Mouse (Mus musculus) spleen, embryonic (tissue): ENCODE data around the gene Tmem252.
"Not testable (repeated sequence)": the region's sequence is repeated elsewhere in the genome, so short reads cannot be mapped to it uniquely, and the experiment has no call there.

Source experiments
- CTCF ChIA-PET: fragments of 350-600 bp; sonication (Branson Sonifier 250); formaldehyde crosslinking; loops from one replicate; lab custom pipeline; 2022; lab: Charles Lee

Tmem252 gene

DNA sequence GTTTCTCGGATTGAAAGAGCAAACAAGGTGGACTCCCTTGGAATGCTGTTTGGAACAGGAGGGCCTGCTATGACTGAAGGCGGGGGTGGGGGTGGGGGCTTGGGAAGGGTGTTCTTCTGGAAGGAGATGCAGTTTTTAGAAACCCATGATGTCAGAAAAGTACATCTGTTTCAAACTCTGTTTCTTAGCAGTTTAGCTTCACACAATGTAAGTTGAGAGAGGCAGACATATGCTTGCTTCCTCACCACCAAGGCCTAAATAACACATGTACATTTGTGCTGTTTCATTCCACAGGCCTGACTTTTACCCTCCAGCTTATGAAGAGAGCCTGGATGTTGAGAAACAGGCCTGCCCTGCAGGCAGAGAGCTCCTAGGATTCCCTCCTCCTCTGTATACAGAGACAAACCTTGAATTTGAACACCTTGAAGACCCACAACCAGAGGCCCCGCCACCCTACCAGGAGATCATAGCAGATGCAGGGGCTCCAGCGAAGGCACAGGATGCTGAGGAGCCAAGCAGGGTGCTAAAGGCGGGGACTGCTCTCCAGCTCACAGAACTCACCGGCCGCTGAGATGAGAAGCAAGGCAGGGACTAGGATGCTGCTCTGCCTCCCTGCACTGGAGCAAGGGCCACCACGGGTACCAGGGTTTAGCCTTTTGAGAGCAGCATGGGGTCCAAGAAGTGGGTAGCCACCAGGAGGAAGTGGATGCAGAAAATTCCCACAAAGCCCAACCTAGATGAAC is 3.6 kb downstream of the Tmem252 start:
- CTCF ChIA-PET = no interaction called here

DNA sequence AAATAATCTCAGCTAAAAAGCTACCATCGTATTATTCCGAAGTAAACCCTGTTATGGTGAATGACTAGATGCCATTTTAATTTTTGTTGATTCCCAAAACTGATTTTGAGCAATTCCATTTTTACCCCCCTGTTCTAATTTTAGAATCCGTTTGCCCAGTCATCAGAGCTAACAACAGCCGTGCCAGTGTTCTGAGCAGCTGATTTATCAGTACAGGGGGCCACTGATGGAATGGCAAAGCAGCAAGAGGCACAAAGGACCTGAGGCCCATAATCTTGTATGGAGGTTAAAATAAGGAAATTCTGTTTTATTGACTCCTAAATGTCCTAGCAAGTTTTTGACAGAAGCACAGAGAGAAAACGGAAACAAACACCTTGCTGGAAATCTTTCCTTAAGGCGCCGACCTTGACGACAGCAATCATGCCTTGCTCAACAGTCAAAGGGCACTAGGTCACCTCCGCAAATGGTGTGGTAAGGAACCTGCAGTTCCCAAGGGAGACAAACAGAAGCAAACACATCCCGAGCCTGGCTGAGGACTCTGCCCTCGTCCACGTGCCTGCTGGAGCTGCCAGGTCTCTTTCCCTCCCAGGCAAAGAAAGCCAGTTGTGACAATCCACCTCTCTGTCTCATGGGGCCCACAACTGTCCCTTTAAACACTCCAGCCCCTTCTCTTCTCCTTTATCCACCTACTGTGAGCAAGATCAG is 9.4 kb downstream of the Tmem252 start:
- CTCF ChIA-PET = no interaction called here

DNA sequence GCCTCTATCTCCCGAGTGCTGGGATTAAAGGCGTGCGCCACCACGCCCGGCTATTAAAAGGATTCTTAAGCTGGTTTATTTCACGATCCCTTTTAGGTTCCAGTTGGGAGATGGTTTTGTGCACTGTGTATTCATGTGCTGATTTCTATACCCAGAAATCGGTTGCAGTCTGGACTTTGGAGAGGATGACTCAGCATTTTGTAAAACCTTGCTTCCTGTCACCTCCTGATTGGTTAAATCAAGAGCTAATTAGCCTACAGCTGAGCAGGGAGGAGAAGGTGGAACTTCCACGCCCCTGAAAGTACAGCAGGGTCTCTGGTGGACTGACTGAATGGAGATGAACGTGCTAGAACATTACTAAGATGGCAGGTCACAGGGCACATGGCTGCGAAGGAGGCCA is 12.6 kb downstream of the Tmem252 start:
- CTCF ChIA-PET = no interaction called here

DNA sequence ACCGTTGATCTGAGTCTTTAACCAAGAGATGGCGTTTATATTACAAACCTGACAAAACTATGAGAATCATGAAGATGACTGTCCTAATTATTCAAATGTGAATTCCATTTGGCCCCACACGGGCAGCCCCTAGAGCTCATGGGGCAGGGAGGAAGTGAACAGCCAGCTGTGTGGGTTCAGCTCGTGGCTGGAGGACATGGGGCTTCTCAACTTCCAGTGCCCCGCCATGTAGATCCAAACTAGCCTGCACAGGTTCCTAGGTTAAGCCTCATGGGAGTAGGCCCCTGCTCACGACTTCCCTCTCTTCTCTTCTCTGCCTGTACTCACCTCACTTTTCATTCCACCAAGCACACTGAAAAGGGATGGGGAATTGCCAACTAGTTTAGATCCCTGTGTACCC is 14.5 kb downstream of the Tmem252 start:
- CTCF ChIA-PET = no interaction called here

DNA sequence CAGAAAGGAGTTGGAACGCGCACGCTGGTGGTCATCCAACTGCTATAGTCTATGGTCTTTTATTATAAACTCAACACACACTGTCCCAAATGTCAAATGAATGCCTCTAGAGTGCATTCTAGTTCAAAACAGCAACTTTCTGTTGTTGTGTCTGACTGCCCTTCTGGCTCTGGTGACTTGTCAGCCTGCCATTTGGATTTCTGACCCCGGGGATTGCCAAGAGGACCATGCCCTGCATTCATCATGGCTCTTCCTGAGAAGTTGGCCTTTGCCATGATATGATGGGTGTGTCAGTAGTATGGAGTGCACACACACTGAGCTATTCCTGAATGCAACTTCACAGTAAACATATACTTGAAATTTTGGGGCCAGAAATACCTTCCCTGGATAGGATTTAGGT is 15.7 kb downstream of the Tmem252 start:
- CTCF ChIA-PET = no interaction called here

DNA sequence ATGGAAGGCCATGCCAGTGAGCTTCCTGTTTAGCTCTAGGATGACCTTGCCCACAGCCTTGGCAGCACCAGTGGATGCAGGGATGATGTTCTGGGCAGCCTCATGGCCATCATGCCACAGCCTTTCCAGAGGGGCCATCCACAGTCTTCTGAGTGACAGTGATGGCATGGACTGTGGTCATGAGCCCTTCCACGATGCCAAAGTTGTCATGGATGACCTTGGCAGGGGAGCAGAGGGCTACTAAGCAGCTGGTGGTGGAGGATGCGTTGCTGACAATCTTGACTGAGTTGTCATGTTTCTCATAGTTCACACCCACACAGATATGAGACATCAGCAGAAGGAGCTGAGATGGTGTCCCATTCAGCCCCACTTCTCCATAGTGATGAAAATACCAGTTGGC is 18.9 kb downstream of the Tmem252 start:
- CTCF ChIA-PET = no interaction called here

DNA sequence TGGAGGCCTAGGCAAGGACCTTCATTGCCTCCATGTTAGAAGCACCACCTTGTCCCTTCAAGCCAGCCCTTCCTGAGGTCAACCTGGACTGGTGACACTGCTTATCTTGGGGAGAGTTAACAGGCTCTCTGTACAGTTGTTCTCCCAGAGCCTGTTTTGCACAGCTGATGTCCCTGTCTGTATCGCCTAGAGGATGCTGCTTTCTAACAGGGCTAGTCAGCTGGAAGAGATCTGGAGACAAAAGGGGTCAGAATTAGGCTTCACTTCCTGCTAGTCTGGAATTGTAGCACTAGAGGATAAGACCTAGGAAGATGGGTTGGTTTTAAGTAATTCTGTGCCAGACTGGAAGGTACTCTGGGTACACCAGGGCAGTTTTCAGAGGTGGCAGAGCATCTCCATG is 24.1 kb downstream of the Tmem252 start:
- CTCF ChIA-PET = no interaction called here

DNA sequence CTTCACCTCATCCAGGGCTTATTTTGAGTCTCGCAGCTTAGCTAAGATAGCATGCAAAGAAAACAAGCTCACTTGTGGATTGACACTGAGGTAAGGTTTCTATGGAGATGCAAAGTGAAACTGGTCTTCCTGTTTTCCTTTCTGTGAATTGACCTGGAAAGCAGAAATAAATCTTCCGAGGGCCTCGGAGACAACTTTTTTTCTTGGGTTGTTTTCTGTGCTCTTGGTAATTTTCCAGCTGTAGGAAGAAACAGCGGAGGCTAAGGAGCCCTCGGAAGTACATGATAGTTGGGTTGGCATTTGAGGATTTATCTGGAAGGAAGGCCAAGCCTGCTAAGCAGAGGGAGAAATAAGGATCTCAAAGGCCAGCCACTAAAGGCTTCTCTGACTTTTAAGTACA is 24.8 kb downstream of the Tmem252 start:
- CTCF ChIA-PET = no interaction called here

DNA sequence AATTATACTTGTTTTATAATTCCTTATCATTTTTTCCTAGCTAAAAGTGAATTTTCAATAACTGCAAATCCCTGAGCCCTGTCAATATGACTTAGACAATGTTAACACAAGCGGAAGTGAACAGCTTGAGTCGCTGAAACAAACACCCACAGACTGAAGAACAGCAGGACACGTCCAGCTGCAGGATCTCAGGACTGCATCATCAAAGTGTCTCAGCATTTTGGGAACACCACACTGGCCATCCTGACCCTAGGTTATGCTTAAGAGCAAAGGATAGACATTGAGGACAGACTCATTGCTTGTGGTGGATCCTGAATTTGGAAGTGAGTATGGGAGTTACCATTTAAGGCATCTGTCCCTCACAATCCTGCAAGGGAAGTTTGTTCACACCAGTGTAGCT is 25.4 kb downstream of the Tmem252 start:
- CTCF ChIA-PET = no interaction called here

DNA sequence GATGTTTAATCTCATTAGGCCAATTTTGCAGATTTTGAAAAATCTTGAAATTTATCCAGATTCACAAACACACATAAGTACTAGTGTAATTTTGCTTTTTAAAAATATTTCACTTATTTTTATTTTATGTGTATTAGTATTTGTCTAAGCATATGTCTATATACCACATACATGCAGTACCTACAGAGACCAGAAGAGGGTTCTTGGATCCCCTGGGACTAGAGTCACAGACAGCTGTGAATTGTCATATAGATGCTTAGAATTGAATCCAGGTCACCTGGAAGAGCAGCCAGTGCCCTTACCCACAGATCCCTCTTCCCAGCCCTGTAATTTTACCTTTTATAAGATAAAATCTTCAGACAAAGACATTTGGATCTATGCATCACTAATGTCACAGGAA is 26.1 kb downstream of the Tmem252 start:
- CTCF ChIA-PET = no interaction called here

DNA sequence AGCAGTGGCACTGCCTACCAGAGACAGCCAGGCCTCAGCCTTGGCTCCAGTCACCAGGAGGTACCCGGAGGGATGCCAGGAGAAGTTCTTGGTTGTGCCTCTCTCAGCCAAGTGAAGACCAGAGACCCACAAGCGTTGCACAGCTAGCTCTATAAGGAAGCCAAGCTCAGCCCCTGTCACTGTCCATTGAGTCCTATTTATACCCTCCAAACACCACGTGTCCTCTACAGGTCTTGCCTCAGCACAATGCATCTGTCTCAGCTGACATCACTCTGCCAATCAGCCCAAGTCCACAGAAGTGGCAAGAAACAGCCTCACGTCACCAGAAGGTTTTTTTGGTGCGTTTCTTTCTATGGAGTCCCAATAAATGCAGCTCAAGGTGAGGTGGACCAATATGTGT is 26.9 kb downstream of the Tmem252 start:
- CTCF ChIA-PET = no interaction called here

DNA sequence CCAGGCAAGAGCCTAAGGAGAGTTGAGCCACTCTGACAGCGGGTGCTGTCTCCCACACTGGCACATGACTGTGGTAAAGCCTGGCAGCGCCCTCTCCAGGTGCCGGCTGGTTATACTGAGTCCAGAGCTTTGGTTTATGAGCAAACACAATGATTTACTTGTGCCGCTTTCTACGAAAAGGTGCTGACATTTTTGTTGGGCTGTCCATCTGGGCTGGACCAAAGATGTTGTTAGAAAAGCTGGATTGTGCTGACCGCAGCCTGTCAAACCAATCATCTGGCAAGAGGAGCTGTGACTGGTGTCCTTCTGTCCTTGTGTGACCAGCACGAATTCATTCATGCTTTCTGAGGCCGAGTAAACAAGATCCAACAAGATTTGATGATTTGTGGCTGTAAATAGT is 27.9 kb downstream of the Tmem252 start:
- CTCF ChIA-PET = no interaction called here

DNA sequence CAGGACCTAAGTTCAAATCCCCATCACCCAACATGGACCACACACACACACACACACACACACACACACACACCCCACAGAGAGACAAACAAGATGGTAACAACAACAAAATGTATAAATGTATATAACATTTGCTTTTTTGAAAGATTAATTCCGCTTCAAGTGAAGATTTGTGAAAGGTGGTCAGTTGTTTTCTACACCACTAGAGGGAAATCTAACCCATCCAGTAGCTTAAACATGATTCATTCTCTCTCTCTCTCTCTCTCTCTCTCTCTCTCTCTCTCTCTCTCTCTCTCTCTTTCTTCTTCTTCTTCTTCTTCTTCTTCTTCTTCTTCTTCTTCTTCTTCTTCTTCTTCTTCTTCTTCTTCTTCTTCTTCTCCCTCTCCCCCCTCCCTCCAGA is 29.4 kb downstream of the Tmem252 start:
- CTCF ChIA-PET = not testable (repeated sequence)

DNA sequence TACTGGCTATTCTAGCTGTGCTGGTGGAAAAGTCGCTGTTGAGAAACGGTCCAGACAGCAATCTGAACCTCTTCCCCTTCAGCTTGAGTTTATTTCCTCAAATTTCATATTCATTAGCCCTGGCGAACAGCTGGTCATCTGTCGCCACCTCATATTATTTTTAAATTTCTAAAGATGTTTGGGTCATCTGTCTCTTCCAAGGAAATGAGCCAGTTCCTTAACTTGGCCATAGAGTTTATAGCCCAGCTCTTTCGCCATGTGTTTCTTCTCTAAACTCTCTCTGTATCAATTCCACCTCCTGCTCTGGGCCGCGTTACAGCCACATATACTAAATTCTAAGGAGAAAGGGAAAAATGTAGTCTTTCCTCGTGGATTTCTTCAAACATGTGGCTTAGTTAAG is 29.9 kb downstream of the Tmem252 start:
- CTCF ChIA-PET = no interaction called here

DNA sequence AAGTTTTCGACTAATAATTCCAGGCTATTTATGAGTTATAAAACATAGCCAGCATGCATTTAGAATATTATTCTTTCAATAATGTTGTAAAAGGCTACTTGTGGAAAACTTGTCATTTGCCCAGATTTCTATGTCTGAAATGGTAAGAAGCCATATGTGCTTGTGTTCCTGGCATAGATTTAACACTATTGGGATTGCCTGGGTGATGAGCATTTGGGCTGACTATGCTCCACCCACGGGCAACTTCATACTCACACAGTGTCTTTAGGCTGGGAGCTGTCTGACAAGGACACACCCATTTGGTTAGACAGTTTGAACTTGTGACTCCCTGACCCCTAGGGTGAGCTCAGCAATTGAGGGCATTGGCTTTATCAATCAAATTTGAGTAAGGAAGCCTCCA is 30.5 kb downstream of the Tmem252 start:
- CTCF ChIA-PET = no interaction called here

DNA sequence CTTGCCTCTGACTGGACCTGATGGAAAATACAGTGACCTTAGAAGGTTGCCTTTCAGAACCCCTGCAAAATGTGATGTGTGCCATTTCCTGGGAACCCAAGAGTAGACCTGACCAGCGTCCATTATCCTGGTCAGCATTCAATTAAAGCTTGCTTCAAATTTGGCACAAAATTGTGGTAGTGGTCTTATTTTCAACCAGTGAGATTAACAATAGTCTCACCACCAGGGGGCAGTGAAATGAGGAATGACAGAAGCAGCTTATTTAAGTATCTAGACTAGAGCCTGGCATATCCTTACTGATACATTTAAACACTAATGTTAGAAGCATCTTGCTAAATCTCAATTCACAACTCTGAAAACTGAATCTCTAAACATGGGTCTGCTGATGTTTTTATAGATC is 31.6 kb downstream of the Tmem252 start:
- CTCF ChIA-PET = interaction anchor here (0.6 to 0.9 kb wide), 2 partner anchors 67 to 166 kb away, joined by 3 to 4 read pairs; no protein-coding TSS in a partner anchor

DNA sequence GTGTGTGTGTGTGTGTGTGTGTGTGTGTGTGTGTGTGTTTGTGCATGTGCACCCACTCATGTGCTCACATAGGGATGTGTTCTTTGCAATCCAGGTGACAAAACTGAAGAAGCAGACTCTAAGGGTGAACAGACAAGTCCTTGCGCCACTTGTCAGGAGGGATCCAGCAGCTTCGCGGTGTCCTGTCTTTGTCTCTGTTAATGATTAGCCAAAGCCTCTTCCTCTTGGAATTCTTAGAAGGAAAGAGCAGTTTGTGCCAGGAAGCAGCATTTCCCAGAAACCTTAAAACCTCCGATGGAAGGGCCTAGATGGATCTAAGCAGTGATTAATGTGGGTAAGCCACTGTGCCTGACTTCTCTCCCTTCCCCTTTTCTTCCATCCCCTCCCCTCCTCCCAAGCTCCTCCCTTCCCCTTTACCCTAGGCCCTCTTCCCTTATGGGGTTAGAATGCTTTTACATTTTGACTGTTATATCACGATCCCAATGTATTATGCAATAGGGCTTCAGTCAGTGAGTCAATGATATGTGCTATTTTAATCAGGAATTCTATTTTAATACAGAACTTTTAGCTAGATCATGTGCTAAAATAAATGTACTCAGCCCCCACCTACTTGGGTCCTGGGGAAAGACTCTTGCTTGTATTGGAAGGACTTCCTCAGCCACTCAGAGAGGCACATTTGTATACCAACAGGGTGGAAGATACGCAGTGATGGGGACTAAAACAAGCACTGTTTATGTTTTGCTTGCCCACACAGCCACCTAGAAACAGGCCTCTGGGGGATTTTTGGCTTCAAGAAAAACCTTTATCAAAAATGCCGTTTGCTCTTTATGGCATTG is 33.5 kb downstream of the Tmem252 start:
- CTCF ChIA-PET = interaction anchor here (0.5 to 0.6 kb wide), 2 partner anchors 79 to 505 kb away, joined by 6 to 15 read pairs; no protein-coding TSS in a partner anchor

DNA sequence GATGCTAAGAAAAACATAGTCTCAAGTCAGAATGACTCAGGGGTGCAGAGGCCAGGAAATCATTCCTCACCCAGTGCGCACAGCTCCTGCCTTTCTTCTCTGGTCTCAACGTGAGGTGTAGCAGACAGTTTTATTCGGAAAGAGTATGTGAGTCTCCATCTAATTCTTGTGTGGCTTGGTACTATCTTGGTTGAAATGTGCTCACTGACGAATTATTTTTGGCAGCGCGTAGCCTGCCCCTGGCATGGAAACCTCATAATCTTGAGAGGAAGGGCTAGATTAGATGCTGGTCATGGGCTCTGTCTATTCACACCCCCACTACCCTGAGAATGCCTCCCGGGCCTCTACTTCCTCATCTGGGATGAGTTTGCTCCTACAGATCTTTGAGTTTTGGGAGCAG is 34.2 kb downstream of the Tmem252 start:
- CTCF ChIA-PET = no interaction called here

DNA sequence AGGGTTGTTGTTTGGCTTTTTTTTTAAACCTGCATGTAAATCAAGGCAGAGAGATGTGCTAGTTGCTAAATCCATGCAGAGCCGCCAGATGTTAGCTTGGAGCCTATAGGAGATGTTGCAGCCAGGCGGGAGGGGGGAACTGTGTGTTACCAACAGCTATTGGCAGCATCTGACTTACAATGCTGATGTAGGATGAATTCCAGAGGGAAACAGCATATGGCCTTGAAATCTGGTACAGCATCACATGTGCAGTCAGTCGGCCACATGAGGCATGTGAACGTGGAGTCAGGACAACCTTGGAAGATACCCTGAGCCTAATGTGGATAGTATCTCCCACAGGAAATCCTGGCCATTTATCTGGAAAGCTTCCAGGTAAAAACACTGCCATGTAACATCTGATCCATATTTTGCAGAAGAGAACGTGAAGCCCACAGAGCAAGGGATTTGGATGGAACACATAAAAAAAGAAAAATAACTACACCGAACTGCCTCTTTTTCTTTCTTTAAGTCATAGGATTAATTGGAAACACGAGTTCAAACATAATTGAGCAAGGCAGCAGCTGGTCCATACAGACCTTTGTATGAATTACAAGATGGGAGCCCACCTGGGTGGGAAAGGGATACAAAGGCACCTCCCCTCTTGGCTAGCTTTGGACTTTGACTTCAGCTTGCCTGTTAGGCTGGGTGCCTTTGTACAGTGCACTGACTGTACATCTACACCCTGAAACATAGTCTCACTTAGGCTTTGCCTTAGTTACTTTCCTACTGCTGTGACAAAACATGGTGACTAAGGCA is 42.7 kb downstream of the Tmem252 start:
- CTCF ChIA-PET = interaction anchor here (0.6 kb wide), 1 partner anchor 190 kb away, joined by 3 read pairs; no protein-coding TSS in a partner anchor

DNA sequence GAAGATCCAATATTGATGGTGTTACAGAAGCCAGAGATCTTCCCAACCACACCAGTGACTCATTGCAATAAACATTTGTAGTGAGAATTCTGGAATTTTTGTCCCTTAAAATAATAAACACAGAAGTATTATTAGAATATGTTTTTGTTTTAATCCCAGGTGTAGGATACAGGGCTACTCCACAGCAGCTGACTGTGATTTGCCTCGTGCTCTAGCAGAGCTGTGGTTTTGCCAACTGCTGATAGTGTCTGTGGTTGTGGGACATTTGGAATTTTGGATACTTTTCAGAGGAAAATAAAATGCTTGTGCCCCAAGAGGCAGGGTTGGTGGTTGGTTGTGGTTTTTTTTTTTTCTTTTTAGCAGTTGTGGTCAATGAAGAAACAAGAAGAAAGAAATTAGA is 44.2 kb downstream of the Tmem252 start:
- CTCF ChIA-PET = interaction anchor here (0.7 kb wide), 2 partner anchors 226 to 555 kb away, joined by 7 to 9 read pairs; no protein-coding TSS in a partner anchor

DNA sequence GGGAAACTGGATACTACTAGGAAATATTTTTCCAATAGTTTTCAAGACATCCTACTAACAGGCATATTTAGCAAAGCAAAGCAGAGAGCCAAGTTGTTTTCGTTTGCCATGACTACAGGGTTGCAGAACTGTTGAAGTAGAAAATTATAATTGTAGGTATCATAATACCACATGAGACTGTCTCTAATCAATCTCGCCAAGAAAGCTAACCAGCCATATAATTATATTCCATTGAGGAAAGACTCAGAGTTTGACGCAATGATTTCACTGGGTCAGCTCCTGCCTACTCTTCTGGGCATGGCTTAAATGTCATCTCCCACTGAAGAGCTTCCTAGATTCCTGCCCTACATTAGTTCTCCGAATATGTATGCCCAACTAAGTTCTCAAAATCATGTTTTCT is 45.7 kb downstream of the Tmem252 start:
- CTCF ChIA-PET = no interaction called here
